Mouse (Mus musculus) limb, embryonic 10.5 days (tissue): ENCODE measurements around the gene Tube1. TPM values are rescaled to one million over a fixed set of nuclear protein-coding genes. Genes with fewer than 3 reads are reported as not detected.

Source experiments
- DNase-seq: peaks from one replicate; pipeline ENCODE4 v3.0.0-alpha.2; 2017; ENCODE audit warnings: low spot score
- H3K27ac ChIP-seq: fragments of 300-500 bp; sonication (generic); 2 replicates; pipeline ENCODE4 v1.5.1; 2016; ENCODE audit warnings: mild to moderate bottlenecking
- H3K27me3 ChIP-seq: fragments of 300-500 bp; sonication (generic); 2 replicates; pipeline ENCODE4 v1.6.1; 2016; ENCODE audit warnings: low read depth, mild to moderate bottlenecking; ENCODE audit not compliant: poor library complexity, severe bottlenecking
- H3K36me3 ChIP-seq: fragments of 300-500 bp; sonication (generic); 2 replicates; pipeline ENCODE4 v1.6.1; 2016; ENCODE audit warnings: mild to moderate bottlenecking, moderate library complexity
- H3K4me1 ChIP-seq: fragments of 300-500 bp; sonication (generic); 2 replicates; pipeline ENCODE4 v1.6.1; 2016
- H3K4me3 ChIP-seq: fragments of 300-500 bp; sonication (generic); 2 replicates; pipeline ENCODE4 v1.5.1; 2016; ENCODE audit warnings: mild to moderate bottlenecking, moderate library complexity
- H3K9me3 ChIP-seq: fragments of 300-500 bp; sonication (generic); replicated peaks from 2 replicates; pipeline ENCODE4 v1.6.1; 2016; ENCODE audit warnings: mild to moderate bottlenecking
- WGBS: fragments of 180-500 bp; shearing (Covaris S2); methylation state at CpG from one replicate; pipeline ENCODE4 v1.1.7; 2016; 5-methylcytosine and 5-hydroxymethylcytosine counted together
- polyA plus RNA-seq: library from polyadenylated mRNA; unstranded; fragments of >200 nt; fragmentation: Nextera tagmentation; extraction: Ambion mirVana; gene quantifications from 2 replicates; pipeline ENCODE4 v1.2.1, GENCODE M21; 2016

Tube1 gene
- 25.8 and 26.1 TPM in 2 replicates for polyA plus RNA-seq

- 5% methylated on average over 47 of the region's 47 CpGs for WGBS
- peak; percentile 88 for DNase-seq
- peak within 1 kb of the TSS; percentile 88 for H3K27ac ChIP-seq
Observed at GRCm38 (mm10) chr10:39133462-39134310, at the start of gene Tube1, which contains the start of gene Fam229b. Gene Tube1, plus strand, starts transcription at chr10:39133976. Gene Fam229b, minus strand, starts transcription at chr10:39133914.

GRCm38 (mm10) chr10:39096981-39097380 lies 36.8 kb upstream of the Tube1 start:
- H3K27me3 ChIP-seq = no peaks in the 10 kb centered on the region
- H3K27ac ChIP-seq = no peak overlapping the region
- WGBS = 86% methylated on average over 9 of the region's 9 CpGs
- DNase-seq = no peak
- H3K4me1 ChIP-seq = no peaks in the 10 kb centered on the region
- H3K9me3 ChIP-seq = no peaks in the 10 kb centered on the region
- H3K4me3 ChIP-seq = no peak overlapping the region
- peaks cover 53% of the 10 kb centered on the region for H3K36me3 ChIP-seq

More at GRCm38 (mm10) chr10:39133462-39134310, at the start of gene Tube1, which contains the start of gene Fam229b:
- peaks cover 12% of the 10 kb centered on the region for H3K4me1 ChIP-seq
- H3K9me3 ChIP-seq = no peaks in the 10 kb centered on the region
- no peaks in the 10 kb centered on the region for H3K27me3 ChIP-seq
- H3K4me3 ChIP-seq = peak within 1 kb of the TSS; percentile 72
- H3K36me3 ChIP-seq = peaks cover 28% of the 10 kb centered on the region

GRCm38 (mm10) chr10:39098746-39099145 lies 35.0 kb upstream of the Tube1 start:
- 96% methylated on average over 10 of the region's 10 CpGs for WGBS
- Histone ChIP-seq H3K4me1 (no peaks in the 10 kb centered on the region), H3K36me3 (peaks cover 56% of the 10 kb centered on the region), H3K9me3 (no peaks in the 10 kb centered on the region), H3K27me3 (no peaks in the 10 kb centered on the region), H3K4me3 (no peak overlapping the region), H3K27ac (no peak overlapping the region)
- DNase-seq = no peak

- no peak for DNase-seq
- H3K9me3 ChIP-seq = no peaks in the 10 kb centered on the region
- 94% methylated on average over 8 of the region's 8 CpGs for WGBS
- peaks cover 24% of the 10 kb centered on the region for H3K36me3 ChIP-seq
- H3K27ac ChIP-seq = no peak overlapping the region
- no peak overlapping the region for H3K4me3 ChIP-seq
- peaks cover 3% of the 10 kb centered on the region; the same call in 1 of the 2 replicates for H3K4me1 ChIP-seq
- H3K27me3 ChIP-seq = no peaks in the 10 kb centered on the region
Observed at GRCm38 (mm10) chr10:39104803-39105449, 28.9 kb upstream of the Tube1 start.

- Histone ChIP-seq H3K27ac (no peak overlapping the region), H3K9me3 (no peaks in the 10 kb centered on the region), H3K27me3 (no peaks in the 10 kb centered on the region), H3K36me3 (peaks cover 26% of the 10 kb centered on the region), H3K4me3 (no peak overlapping the region), H3K4me1 (peaks cover 3% of the 10 kb centered on the region; the same call in 1 of the 2 replicates)
- 73% methylated on average over 3 of the region's 3 CpGs for WGBS
- no peak for DNase-seq
Observed at GRCm38 (mm10) chr10:39106413-39106812, 27.4 kb upstream of the Tube1 start.

GRCm38 (mm10) chr10:39106935-39107334 lies 26.8 kb upstream of the Tube1 start:
- Histone ChIP-seq H3K27me3 (no peaks in the 10 kb centered on the region), H3K27ac (no peak overlapping the region), H3K4me1 (peaks cover 3% of the 10 kb centered on the region; the same call in 1 of the 2 replicates), H3K36me3 (peaks cover 25% of the 10 kb centered on the region), H3K9me3 (no peaks in the 10 kb centered on the region), H3K4me3 (no peak overlapping the region)
- WGBS = 75% methylated on average over 4 of the region's 4 CpGs
- no peak for DNase-seq

GRCm38 (mm10) chr10:39108837-39109488 lies 24.8 kb upstream of the Tube1 start:
- no peaks in the 10 kb centered on the region for H3K9me3 ChIP-seq
- WGBS = 84% methylated on average over 10 of the region's 10 CpGs
- no peak for DNase-seq
- no peak overlapping the region for H3K27ac ChIP-seq
- peaks cover 15% of the 10 kb centered on the region for H3K36me3 ChIP-seq
- H3K4me1 ChIP-seq = peaks cover 3% of the 10 kb centered on the region; the same call in 1 of the 2 replicates
- H3K27me3 ChIP-seq = no peaks in the 10 kb centered on the region
- no peak overlapping the region for H3K4me3 ChIP-seq

GRCm38 (mm10) chr10:39109489-39109874 lies 24.3 kb upstream of the Tube1 start:
- Histone ChIP-seq H3K9me3 (no peaks in the 10 kb centered on the region), H3K27ac (no peak overlapping the region), H3K27me3 (no peaks in the 10 kb centered on the region), H3K4me1 (peaks cover 3% of the 10 kb centered on the region; the same call in 1 of the 2 replicates), H3K4me3 (no peak overlapping the region), H3K36me3 (peaks cover 15% of the 10 kb centered on the region)
- no peak for DNase-seq
- 64% methylated on average over 4 of the region's 4 CpGs for WGBS

GRCm38 (mm10) chr10:39121412-39121811 lies 12.4 kb upstream of the Tube1 start:
- no peak overlapping the region for H3K4me3 ChIP-seq
- WGBS = 42% methylated on average over 4 of the region's 4 CpGs
- no peaks in the 10 kb centered on the region for H3K9me3 ChIP-seq
- H3K27ac ChIP-seq = no peak overlapping the region
- no peaks in the 10 kb centered on the region for H3K4me1 ChIP-seq
- DNase-seq = no peak
- no peaks in the 10 kb centered on the region for H3K36me3 ChIP-seq
- H3K27me3 ChIP-seq = no peaks in the 10 kb centered on the region

GRCm38 (mm10) chr10:39137766-39138165 lies 4.0 kb downstream of the Tube1 start:
- Histone ChIP-seq H3K27ac (no peak overlapping the region), H3K9me3 (no peaks in the 10 kb centered on the region), H3K36me3 (peaks cover 66% of the 10 kb centered on the region), H3K4me3 (no peak overlapping the region), H3K27me3 (no peaks in the 10 kb centered on the region), H3K4me1 (peaks cover 12% of the 10 kb centered on the region)
- no peak for DNase-seq
- 96% methylated on average over 3 of the region's 3 CpGs for WGBS

- Histone ChIP-seq H3K4me3 (no peak overlapping the region), H3K4me1 (peaks cover 12% of the 10 kb centered on the region), H3K27me3 (no peaks in the 10 kb centered on the region), H3K9me3 (no peaks in the 10 kb centered on the region), H3K27ac (no peak overlapping the region), H3K36me3 (peaks cover 76% of the 10 kb centered on the region)
- no peak for DNase-seq
- WGBS = 88% methylated on average over 6 of the region's 6 CpGs
Observed at GRCm38 (mm10) chr10:39138761-39139160, 5.0 kb downstream of the Tube1 start.

GRCm38 (mm10) chr10:39140843-39141242 lies 7.1 kb downstream of the Tube1 start:
- H3K27ac ChIP-seq = no peak overlapping the region
- H3K4me3 ChIP-seq = no peak overlapping the region
- peaks cover 95% of the 10 kb centered on the region for H3K36me3 ChIP-seq
- no peak for DNase-seq
- H3K9me3 ChIP-seq = no peaks in the 10 kb centered on the region
- H3K27me3 ChIP-seq = no peaks in the 10 kb centered on the region
- no peaks in the 10 kb centered on the region for H3K4me1 ChIP-seq
- WGBS = 79% methylated on average over 14 of the region's 14 CpGs
